Mouse (Mus musculus): ENCODE measurements around the gene Zcchc14. TPM values are rescaled to one million over a fixed set of nuclear protein-coding genes. Genes with fewer than 3 reads are reported as not detected.

Gene Zcchc14
- polyA plus RNA-seq, 1 experiment from 2014 or later: 19.9 TPM

DNA sequence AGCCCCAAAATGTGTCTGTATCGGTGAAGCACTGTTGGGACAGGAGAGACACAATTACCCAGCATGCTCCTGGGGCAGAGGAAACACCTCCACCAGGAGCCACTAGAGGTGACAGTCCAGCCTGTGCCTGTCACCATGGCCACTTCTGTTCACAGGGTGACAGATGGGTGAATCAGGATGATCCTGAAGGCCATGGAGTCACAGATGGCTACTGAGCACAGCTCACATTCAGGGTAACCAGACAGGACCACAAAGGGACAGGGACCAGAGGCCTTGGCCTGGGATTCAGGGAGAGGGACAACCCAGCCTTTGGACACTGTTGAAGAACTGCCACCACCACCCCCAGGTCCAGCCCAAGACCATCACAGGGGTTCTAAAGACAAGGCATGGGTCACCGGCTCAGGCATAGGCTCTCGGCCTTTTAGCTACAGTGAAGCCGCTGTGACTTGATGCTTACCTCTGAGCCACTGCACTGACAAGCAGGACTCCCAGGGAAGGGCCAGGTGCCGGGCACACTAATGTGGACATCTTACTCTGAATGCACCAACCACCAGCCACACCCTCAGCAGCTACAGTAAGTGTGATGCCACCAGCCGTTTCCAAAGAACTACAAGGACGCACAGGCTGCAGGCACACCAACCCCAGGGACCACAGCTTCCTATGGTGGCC is 92.1 kb downstream of the Zcchc14 start:
- Histone ChIP-seq H3K36me3 (peaks cover 66% of the 10 kb centered on the region), H3K9me3 (no peaks in the 10 kb centered on the region)

DNA sequence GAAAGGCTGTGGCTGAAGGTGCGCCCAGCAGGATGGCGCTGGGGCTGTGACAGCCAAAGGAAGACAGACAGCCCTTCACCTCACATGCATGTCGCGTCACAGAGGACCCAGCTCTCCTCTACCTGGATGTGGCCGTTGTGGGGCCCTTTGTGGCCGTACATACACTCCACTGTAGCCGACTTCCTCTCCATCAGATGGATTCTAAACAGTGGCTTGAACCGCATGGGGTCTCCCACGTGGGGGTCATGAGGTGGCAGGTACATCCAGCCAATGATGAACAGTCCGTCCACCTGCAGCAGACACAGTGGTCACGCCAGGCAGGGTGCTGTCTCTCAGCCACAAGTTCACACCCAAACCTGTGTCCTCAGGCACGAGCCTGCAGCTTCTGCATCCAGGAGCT is 92.9 kb downstream of the Zcchc14 start:
- Histone ChIP-seq H3K4me3 (no peak overlapping the region), H3K27ac (no peak overlapping the region), H3K27me3 (no peaks in the 10 kb centered on the region), H3K36me3 (peaks cover 66% of the 10 kb centered on the region), H3K9me3 (no peaks in the 10 kb centered on the region), H3K9ac (no peak overlapping the region), H3K4me1 (no peaks in the 10 kb centered on the region), H3K4me2 (no peak overlapping the region)
- WGBS: 93% methylated on average over 12 of the region's 12 CpGs
- ATAC-seq (ENCODE audit: insufficient number of reproducible peaks, insufficient read depth, low FRiP score, low TSS enrichment, low read depth): no peak

More for the DNA sequence above, 92.1 kb downstream of the Zcchc14 start:
- H3K4me1 ChIP-seq: no peaks in the 10 kb centered on the region
- no peak overlapping the region for H3K4me3 ChIP-seq
- H3K4me2 ChIP-seq: no peak overlapping the region
- no peak overlapping the region for H3K27ac ChIP-seq
- no peak for ATAC-seq (ENCODE audit: insufficient number of reproducible peaks, insufficient read depth, low FRiP score, low TSS enrichment, low read depth)
- no peak overlapping the region for H3K9ac ChIP-seq
- no peaks in the 10 kb centered on the region for H3K27me3 ChIP-seq
- WGBS: 86% methylated on average over 7 of the region's 7 CpGs

DNA sequence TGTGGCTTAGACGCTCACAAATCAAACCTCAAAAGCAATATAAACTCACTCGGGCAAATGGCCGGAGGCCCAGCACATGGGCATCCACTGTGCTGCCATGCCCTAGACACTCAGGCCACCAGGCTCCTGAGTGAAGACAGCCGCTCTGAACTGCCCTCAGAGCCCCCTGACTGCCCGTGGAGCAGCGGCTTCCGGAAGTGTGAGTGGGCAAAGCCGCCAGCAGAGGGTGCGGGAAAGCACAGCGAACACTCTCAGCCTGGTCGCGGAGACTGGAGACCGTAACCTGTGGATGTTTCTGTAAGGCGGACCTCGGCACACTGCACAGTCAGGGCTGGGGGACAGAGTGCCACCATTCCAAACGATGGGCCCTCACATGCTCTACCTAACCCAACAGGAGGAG is 94.2 kb downstream of the Zcchc14 start:
- H3K9me3 ChIP-seq: no peaks in the 10 kb centered on the region
- no peak overlapping the region for H3K27ac ChIP-seq
- H3K27me3 ChIP-seq: no peaks in the 10 kb centered on the region
- H3K4me1 ChIP-seq: no peaks in the 10 kb centered on the region
- peaks cover 68% of the 10 kb centered on the region for H3K36me3 ChIP-seq
- no peak for ATAC-seq (ENCODE audit: insufficient number of reproducible peaks, insufficient read depth, low FRiP score, low TSS enrichment, low read depth)
- 91% methylated on average over 16 of the region's 16 CpGs for WGBS
- no peak overlapping the region for H3K4me2 ChIP-seq
- no peak overlapping the region for H3K4me3 ChIP-seq
- H3K9ac ChIP-seq: no peak overlapping the region

DNA sequence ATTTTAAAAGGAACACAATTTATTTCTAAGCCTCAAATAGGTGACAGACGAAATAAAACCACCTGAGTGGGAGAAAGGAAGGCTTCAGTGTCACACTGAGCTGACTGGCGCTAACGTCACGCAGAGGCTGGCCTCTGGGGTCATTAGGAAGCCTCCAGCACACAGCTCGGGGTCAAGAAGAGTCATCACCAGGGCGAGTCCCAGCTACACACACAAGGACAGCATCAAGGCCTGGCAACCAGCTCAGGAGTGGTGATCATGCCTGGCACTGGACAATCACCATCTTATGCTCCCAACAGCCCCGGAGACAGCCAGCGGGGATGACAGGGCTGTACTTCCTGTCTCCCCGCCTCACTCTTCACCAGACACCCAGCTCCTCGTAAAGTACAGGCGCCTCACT is 95.0 kb downstream of the Zcchc14 start:
- no peak overlapping the region for H3K9ac ChIP-seq
- H3K27ac ChIP-seq: no peak overlapping the region
- H3K4me2 ChIP-seq: no peak overlapping the region
- ATAC-seq (ENCODE audit: insufficient number of reproducible peaks, insufficient read depth, low FRiP score, low TSS enrichment, low read depth): no peak
- no peak overlapping the region for H3K4me3 ChIP-seq
- H3K27me3 ChIP-seq: no peaks in the 10 kb centered on the region
- no peaks in the 10 kb centered on the region for H3K9me3 ChIP-seq
- H3K36me3 ChIP-seq: peaks cover 73% of the 10 kb centered on the region
- H3K4me1 ChIP-seq: no peaks in the 10 kb centered on the region
- 90% methylated on average over 11 of the region's 11 CpGs for WGBS

DNA sequence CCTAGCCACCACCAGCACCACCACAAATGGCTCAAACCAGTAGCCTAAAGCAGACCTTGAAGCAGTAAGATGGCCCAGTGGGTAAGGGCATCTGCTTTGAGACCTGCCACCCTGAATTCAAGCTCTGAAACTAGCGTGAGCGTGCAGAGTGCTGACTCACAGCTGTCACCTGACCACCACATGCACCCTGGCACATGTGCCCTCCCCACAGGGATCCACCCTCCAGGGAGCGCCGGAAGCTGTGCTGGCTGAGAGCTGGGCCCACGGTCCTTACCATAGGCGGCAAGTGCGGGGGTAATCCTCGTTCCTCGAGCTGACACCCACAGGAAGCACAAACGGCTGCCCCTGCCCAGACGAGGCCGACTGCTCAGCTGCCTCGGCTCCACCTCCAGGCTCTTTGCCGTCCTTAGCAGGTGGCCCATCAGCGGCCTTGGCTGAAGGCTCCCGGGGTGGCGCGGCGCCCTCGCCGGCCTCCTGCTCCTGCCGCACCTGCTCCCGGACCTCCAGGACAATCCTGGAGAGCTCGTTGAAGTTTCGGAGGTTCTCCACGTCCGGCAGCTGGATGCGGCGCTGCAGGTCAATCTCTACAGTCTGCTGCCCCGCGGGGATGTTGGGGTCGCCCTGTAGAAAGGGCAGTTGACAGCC is 98.7 kb downstream of the Zcchc14 start:
- H3K4me1 ChIP-seq: no peaks in the 10 kb centered on the region
- H3K9ac ChIP-seq: no peak overlapping the region
- H3K4me2 ChIP-seq: no peak overlapping the region
- no peaks in the 10 kb centered on the region for H3K27me3 ChIP-seq
- H3K36me3 ChIP-seq: peaks cover 82% of the 10 kb centered on the region
- H3K4me3 ChIP-seq: no peak overlapping the region
- WGBS: 95% methylated on average over 32 of the region's 32 CpGs
- ATAC-seq (ENCODE audit: insufficient number of reproducible peaks, insufficient read depth, low FRiP score, low TSS enrichment, low read depth): no peak
- no peaks in the 10 kb centered on the region for H3K9me3 ChIP-seq
- no peak overlapping the region for H3K27ac ChIP-seq

DNA sequence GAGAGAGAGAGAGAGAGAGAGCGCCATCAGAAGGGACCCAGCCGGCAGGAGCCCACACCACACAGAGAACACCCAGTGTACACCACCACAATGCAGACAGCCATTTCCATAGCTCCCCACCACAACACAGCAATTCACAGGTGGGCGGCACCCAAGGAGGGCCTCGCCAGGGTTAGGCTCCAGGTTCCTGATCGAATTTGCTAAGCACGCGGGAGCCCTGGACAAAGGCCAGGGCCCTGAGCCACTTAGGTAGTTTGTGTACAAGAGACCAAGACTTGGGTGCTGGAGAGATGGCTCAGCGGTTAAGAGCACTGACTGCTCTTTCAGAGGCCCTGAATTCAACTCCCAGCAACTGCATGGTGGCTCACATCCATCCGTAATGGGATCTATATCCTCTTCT is 100.2 kb downstream of the Zcchc14 start:
- WGBS: 91% methylated on average over 9 of the region's 9 CpGs
- H3K36me3 ChIP-seq: peaks cover 68% of the 10 kb centered on the region

DNA sequence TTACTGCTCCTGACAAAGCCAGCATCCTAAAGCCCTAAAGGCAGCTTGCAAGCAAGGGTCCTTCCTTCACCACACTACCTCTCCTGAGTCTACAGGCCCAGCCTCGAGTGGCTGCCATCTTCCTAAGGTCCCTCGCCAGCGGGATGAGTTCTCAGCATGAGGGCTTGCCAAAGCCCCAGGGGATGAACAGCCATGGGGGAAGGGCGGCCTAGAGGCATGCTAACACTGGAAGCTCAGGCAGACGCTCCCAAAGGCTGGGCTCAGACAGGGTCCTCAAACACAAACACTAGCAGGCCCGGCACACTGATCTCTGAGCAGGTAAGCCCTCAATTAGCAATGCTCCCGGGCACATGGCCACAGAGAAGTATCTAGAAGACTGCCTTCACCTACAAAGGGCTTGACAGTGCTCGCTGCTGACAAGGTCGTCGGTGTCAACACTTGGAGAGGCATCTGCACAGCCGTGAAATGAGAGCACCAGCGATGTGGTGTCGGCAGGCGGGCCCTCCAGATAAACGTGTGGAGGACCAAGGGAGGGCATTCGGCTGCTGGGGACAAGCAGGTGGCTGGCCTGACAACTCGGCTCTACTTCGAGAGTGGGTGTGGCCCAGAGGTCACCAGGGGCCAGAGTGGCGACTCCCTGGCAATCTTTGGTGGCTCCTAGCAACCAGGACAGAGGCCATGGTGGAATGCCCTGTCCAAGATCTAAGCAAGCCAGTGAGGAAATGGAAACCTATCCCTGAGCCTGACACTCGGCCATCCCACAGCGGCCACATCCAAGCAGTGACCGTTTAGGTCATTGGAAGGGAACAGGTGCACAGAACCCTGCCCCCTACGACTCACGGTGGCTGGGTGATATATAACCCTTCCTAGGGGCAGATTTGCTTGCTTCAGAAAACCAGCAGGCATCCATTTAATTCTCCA is 101.4 kb downstream of the Zcchc14 start:
- Histone ChIP-seq H3K4me3 (no peak overlapping the region), H3K27ac (no peak overlapping the region), H3K9ac (no peak overlapping the region), H3K4me2 (no peak overlapping the region), H3K9me3 (no peaks in the 10 kb centered on the region), H3K36me3 (peaks cover 68% of the 10 kb centered on the region), H3K4me1 (no peaks in the 10 kb centered on the region), H3K27me3 (no peaks in the 10 kb centered on the region)
- no peak for ATAC-seq (ENCODE audit: insufficient number of reproducible peaks, insufficient read depth, low FRiP score, low TSS enrichment, low read depth)
- 74% methylated on average over 24 of the region's 24 CpGs for WGBS

More for the DNA sequence above, 100.2 kb downstream of the Zcchc14 start:
- H3K9me3 ChIP-seq: no peaks in the 10 kb centered on the region
- no peak overlapping the region for H3K4me3 ChIP-seq
- H3K27ac ChIP-seq: no peak overlapping the region
- no peak overlapping the region for H3K4me2 ChIP-seq
- ATAC-seq (ENCODE audit: insufficient number of reproducible peaks, insufficient read depth, low FRiP score, low TSS enrichment, low read depth): no peak
- H3K9ac ChIP-seq: no peak overlapping the region
- no peaks in the 10 kb centered on the region for H3K27me3 ChIP-seq
- no peaks in the 10 kb centered on the region for H3K4me1 ChIP-seq

DNA sequence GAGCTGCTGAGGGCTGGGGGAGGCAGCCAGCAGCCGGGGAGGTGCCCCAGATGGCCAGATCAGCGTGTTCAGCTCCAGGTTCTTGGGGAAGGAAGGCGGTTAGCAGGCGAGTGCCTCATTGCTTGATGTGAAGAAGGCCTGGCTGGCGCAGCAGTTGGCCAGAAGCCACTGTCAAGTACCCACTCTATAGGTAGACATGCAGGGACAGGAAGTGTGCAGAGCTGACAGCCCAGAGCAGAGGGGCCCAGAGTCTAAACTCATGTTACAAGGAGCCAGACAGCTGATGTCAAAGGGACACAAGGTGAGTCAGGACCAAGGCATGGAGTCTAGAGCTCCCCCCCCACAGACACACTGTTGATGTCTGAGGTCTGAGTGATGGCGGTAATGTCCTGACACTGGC is 102.6 kb downstream of the Zcchc14 start:
- 91% methylated on average over 6 of the region's 6 CpGs for WGBS
- no peak overlapping the region for H3K9ac ChIP-seq
- H3K4me2 ChIP-seq: no peak overlapping the region
- H3K4me1 ChIP-seq: no peaks in the 10 kb centered on the region
- no peaks in the 10 kb centered on the region for H3K27me3 ChIP-seq
- H3K27ac ChIP-seq: no peak overlapping the region
- H3K9me3 ChIP-seq: no peaks in the 10 kb centered on the region
- H3K36me3 ChIP-seq: peaks cover 58% of the 10 kb centered on the region
- H3K4me3 ChIP-seq: no peak overlapping the region
- no peak for ATAC-seq (ENCODE audit: insufficient number of reproducible peaks, insufficient read depth, low FRiP score, low TSS enrichment, low read depth)

Other genes with a start within 250 kb of the Zcchc14 start
- not detected in 2 replicates for gene 1700018B08Rik, start 108.6 kb downstream of the Zcchc14 start, polyA plus RNA-seq (2015; fragmentation: Nextera tagmentation; extraction: Ambion mirVana)
- 17.6 and 22.1 TPM in 2 replicates for gene Fbxo31, start 74.1 kb downstream of the Zcchc14 start, polyA plus RNA-seq (2015; fragmentation: Nextera tagmentation; extraction: Ambion mirVana)
- gene Map1lc3b, start 62.5 kb downstream of the Zcchc14 start, polyA plus RNA-seq (2015; fragmentation: Nextera tagmentation; extraction: Ambion mirVana): 206 and 242 TPM in 2 replicates
- gene Jph3, start 76.7 kb upstream of the Zcchc14 start, polyA plus RNA-seq (2015; fragmentation: Nextera tagmentation; extraction: Ambion mirVana): 2.0 and 2.4 TPM in 2 replicates
- gene Klhdc4, start 176.7 kb upstream of the Zcchc14 start, polyA plus RNA-seq (2015; fragmentation: Nextera tagmentation; extraction: Ambion mirVana): 36.8 and 41.2 TPM in 2 replicates